Mouse (Mus musculus) liver, adult 2 months (tissue): ENCODE results near the gene Plppr2. TPM values are rescaled to one million over a fixed set of nuclear protein-coding genes. Genes with fewer than 3 reads are reported as not detected.

Source experiments
- DNase-seq: peaks from one replicate; pipeline ENCODE4 v3.0.0-alpha.2; 2011; ENCODE audit warnings: low read depth, low spot score; ENCODE audit errors: extremely low read depth
- H3K27ac ChIP-seq: fragments of 200-500 bp; replicated peaks from 2 replicates; pipeline ENCODE4 v1.5.1; 2012; ENCODE audit warnings: low read depth, mild to moderate bottlenecking, control low read depth, inconsistent platforms, low read length; ENCODE audit not compliant: insufficient read depth
- H3K27me3 ChIP-seq: fragments of 200-500 bp; 2 replicates; pipeline ENCODE4 v1.6.1; 2012; ENCODE audit warnings: mild to moderate bottlenecking, moderate library complexity, low read length, inconsistent platforms; ENCODE audit not compliant: control insufficient read depth, insufficient read depth
- H3K36me3 ChIP-seq: fragments of 200-500 bp; 2 replicates; pipeline ENCODE4 v1.6.1; 2012; ENCODE audit warnings: low read length, inconsistent platforms; ENCODE audit not compliant: control insufficient read depth, insufficient read depth
- H3K4me1 ChIP-seq: fragments of 200-500 bp; 2 replicates; pipeline ENCODE4 v1.6.1; 2011; ENCODE audit warnings: low read length; ENCODE audit not compliant: control insufficient read depth, insufficient read depth
- H3K4me3 ChIP-seq: fragments of 200-500 bp; 2 replicates; pipeline ENCODE4 v1.5.1; 2011; ENCODE audit warnings: low read depth, mild to moderate bottlenecking, control low read depth, low read length, moderate library complexity; ENCODE audit not compliant: insufficient read depth
- H3K79me2 ChIP-seq: fragments of 200-500 bp; 2 replicates; pipeline ENCODE4 v1.6.1; 2012; ENCODE audit warnings: inconsistent platforms, mild to moderate bottlenecking, low read length, moderate library complexity; ENCODE audit not compliant: control insufficient read depth, insufficient read depth
- H3K9ac ChIP-seq: fragments of 200-500 bp; 2 replicates; pipeline ENCODE4 v1.6.1; 2012; ENCODE audit warnings: low read depth, mild to moderate bottlenecking, control low read depth, inconsistent platforms, low read length
- CTCF ChIP-seq: fragments of 200-500 bp; IDR thresholded peaks from 2 replicates; pipeline ENCODE4 v1.5.1; 2011; ENCODE audit warnings: low read depth, low read length, control low read depth
- POLR2A ChIP-seq: fragments of 200-500 bp; IDR thresholded peaks from 2 replicates; pipeline ENCODE4 v1.6.1; 2011; ENCODE audit warnings: low read length, control low read depth; ENCODE audit not compliant: insufficient read depth; ENCODE audit errors: extremely low read depth
- WGBS: fragments of 180-500 bp; shearing (Covaris S2); methylation state at CpG from one replicate; pipeline ENCODE4 v1.1.7; 2018; 5-methylcytosine and 5-hydroxymethylcytosine counted together
- polyA plus RNA-seq: library from polyadenylated mRNA; depleted of rRNA; stranded (reverse); fragments of >200 nt; gene quantifications from 2 replicates; pipeline ENCODE4 v1.2.3, GENCODE M21; 2012
- total RNA-seq: library from RNA; depleted of rRNA; stranded (reverse); fragments of >200 nt; gene quantifications from 2 replicates; pipeline ENCODE4 v1.2.3, GENCODE M21; 2014

Gene Plppr2
- total and polyA plus RNA-seq, 2 experiments = 0.74 to 14.6 TPM

GRCm38 (mm10) chr9:21953600-21953999 lies 16.8 kb downstream of the Plppr2 start:
- WGBS = 69% methylated on average over 3 of the region's 3 CpGs

GRCm38 (mm10) chr9:21954635-21955034 lies 17.8 kb downstream of the Plppr2 start:
- DNase-seq = no peak
- Histone ChIP-seq H3K27me3 (no peaks in the 10 kb centered on the region), H3K36me3 (no peaks in the 10 kb centered on the region), H3K4me3 (no peak overlapping the region), H3K9ac (no peak overlapping the region), H3K79me2 (no peaks in the 10 kb centered on the region), H3K27ac (no peak overlapping the region), H3K4me1 (no peaks in the 10 kb centered on the region)
- no peak for TF ChIP-seq POLR2A
- TF ChIP-seq CTCF = no peak
- 62% methylated on average over 3 of the region's 3 CpGs for WGBS

More at GRCm38 (mm10) chr9:21953600-21953999, 16.8 kb downstream of the Plppr2 start:
- Histone ChIP-seq H3K9ac (no peak overlapping the region), H3K36me3 (no peaks in the 10 kb centered on the region), H3K79me2 (no peaks in the 10 kb centered on the region), H3K27me3 (no peaks in the 10 kb centered on the region), H3K27ac (no peak overlapping the region), H3K4me1 (no peaks in the 10 kb centered on the region), H3K4me3 (no peak overlapping the region)
- TF ChIP-seq CTCF (no peak), POLR2A (no peak)
- no peak for DNase-seq

- Histone ChIP-seq H3K9ac (peak overlapping the region; percentile 73), H3K4me1 (no peaks in the 10 kb centered on the region), H3K27ac (peak overlapping the region; percentile 72), H3K4me3 (peak overlapping the region; percentile 57), H3K27me3 (no peaks in the 10 kb centered on the region), H3K36me3 (no peaks in the 10 kb centered on the region), H3K79me2 (no peaks in the 10 kb centered on the region)
- no peak for TF ChIP-seq POLR2A
- TF ChIP-seq CTCF = peak; percentile 58
- 3% methylated on average over 18 of the region's 18 CpGs for WGBS
- DNase-seq = no peak
These were observed 18.4 kb downstream of the Plppr2 start for GRCm38 (mm10) chr9:21955225-21955569.

- H3K27me3 ChIP-seq = no peaks in the 10 kb centered on the region
- DNase-seq = peak; percentile 89
- H3K9ac ChIP-seq = peak within 1 kb of the TSS; percentile 73
- peak within 1 kb of the TSS; percentile 63 for H3K4me3 ChIP-seq
- H3K27ac ChIP-seq = peak within 1 kb of the TSS; percentile 82
- no peaks in the 10 kb centered on the region for H3K4me1 ChIP-seq
- TF ChIP-seq CTCF (no peak), POLR2A (0 out of 2 replicates have a peak, but pooled peaks have one; percentile 22)
- H3K36me3 ChIP-seq = no peaks in the 10 kb centered on the region
- H3K79me2 ChIP-seq = no peaks in the 10 kb centered on the region
- under 1% methylated on average over 54 of the region's 54 CpGs for WGBS
These were observed 18.9 kb downstream of the Plppr2 start, which contains the start of gene Swsap1 for GRCm38 (mm10) chr9:21955570-21956281. Gene Swsap1, plus strand, starts transcription at chr9:21955755.

GRCm38 (mm10) chr9:21958372-21958771 lies 21.5 kb downstream of the Plppr2 start:
- peaks cover 6% of the 10 kb centered on the region for H3K27me3 ChIP-seq
- H3K36me3 ChIP-seq = no peaks in the 10 kb centered on the region
- no peak overlapping the region for H3K27ac ChIP-seq
- H3K4me1 ChIP-seq = no peaks in the 10 kb centered on the region
- no peak for DNase-seq
- TF ChIP-seq POLR2A (no peak), CTCF (no peak)
- 84% methylated on average over 5 of the region's 5 CpGs for WGBS
- no peak overlapping the region for H3K4me3 ChIP-seq
- no peak overlapping the region for H3K9ac ChIP-seq
- H3K79me2 ChIP-seq = no peaks in the 10 kb centered on the region

GRCm38 (mm10) chr9:21959244-21959643 lies 22.4 kb downstream of the Plppr2 start:
- peaks cover 6% of the 10 kb centered on the region for H3K27me3 ChIP-seq
- no peak for DNase-seq
- no peak overlapping the region for H3K9ac ChIP-seq
- H3K4me1 ChIP-seq = no peaks in the 10 kb centered on the region
- TF ChIP-seq POLR2A (no peak), CTCF (no peak)
- H3K27ac ChIP-seq = no peak overlapping the region
- no peaks in the 10 kb centered on the region for H3K36me3 ChIP-seq
- WGBS = 93% methylated on average over 7 of the region's 7 CpGs
- no peaks in the 10 kb centered on the region for H3K79me2 ChIP-seq
- no peak overlapping the region for H3K4me3 ChIP-seq
